Mouse (Mus musculus) right cerebral cortex, postnatal 4 days (tissue): ENCODE measurements at regions not wholly inside any gene's neighbourhood (a gene's known extent, or its start where the extent isn't known, plus 50 kb on each side); places are given as distances from the start of the nearest gene placed in this dataset.
A peak's percentile ranks its signal among the peaks of the same experiment; 100 is the strongest.
"Not testable (repeated sequence)": the region's sequence is repeated elsewhere in the genome, so short reads cannot be mapped to it uniquely, and the experiment has no call there.

Experiments
- DNase-seq: peaks from one replicate; pipeline ENCODE4 v3.0.0-alpha.2; 2022

GRCm38 (mm10) chr10:119094166-119094565, 145.7 kb downstream of the Cand1 start:
- no peak for DNase-seq

GRCm38 (mm10) chr10:119087886-119088285, 152.0 kb downstream of the Cand1 start:
- DNase-seq: no peak

- DNase-seq: no peak
Measured at GRCm38 (mm10) chr10:119087071-119087665, 152.7 kb downstream of the Cand1 start.

GRCm38 (mm10) chr10:119086450-119086849, 153.4 kb downstream of the Cand1 start:
- no peak for DNase-seq

- DNase-seq: no peak
Measured at GRCm38 (mm10) chr10:119083431-119083830, 156.4 kb downstream of the Cand1 start.

GRCm38 (mm10) chr10:119082861-119083260, 157.0 kb downstream of the Cand1 start:
- DNase-seq: no peak

- DNase-seq: not testable (repeated sequence)
Measured at GRCm38 (mm10) chr10:119081766-119082165, 158.1 kb downstream of the Cand1 start.

- DNase-seq: no peak
Measured at GRCm38 (mm10) chr10:119076100-119076566, 163.7 kb downstream of the Cand1 start.

GRCm38 (mm10) chr10:119074887-119075286, 165.0 kb downstream of the Cand1 start:
- DNase-seq: no peak

- DNase-seq: no peak
Measured at GRCm38 (mm10) chr10:119073991-119074390, 165.9 kb downstream of the Cand1 start.

GRCm38 (mm10) chr10:119069410-119069809, 170.4 kb downstream of the Cand1 start:
- no peak for DNase-seq

GRCm38 (mm10) chr10:119067838-119068237, 172.0 kb downstream of the Cand1 start:
- no peak for DNase-seq

GRCm38 (mm10) chr10:119067366-119067765, 172.5 kb downstream of the Cand1 start:
- DNase-seq: no peak

- DNase-seq: peak; percentile 83
Measured at GRCm38 (mm10) chr10:119065974-119066373, 173.9 kb downstream of the Cand1 start.

GRCm38 (mm10) chr10:119065133-119065817, 174.6 kb downstream of the Cand1 start:
- DNase-seq: peak; percentile 33

GRCm38 (mm10) chr10:119064218-119064617, 175.6 kb downstream of the Cand1 start:
- no peak for DNase-seq

- no peak for DNase-seq
Measured at GRCm38 (mm10) chr10:119063209-119063699, 176.6 kb downstream of the Cand1 start.

- DNase-seq: no peak
Measured at GRCm38 (mm10) chr10:119061958-119062599, 177.8 kb downstream of the Cand1 start.

GRCm38 (mm10) chr10:119061349-119061850, 178.5 kb downstream of the Cand1 start:
- no peak for DNase-seq

- DNase-seq: no peak
Measured at GRCm38 (mm10) chr10:119058493-119059020, 181.3 kb downstream of the Cand1 start.

- DNase-seq: peak; percentile 81
Measured at GRCm38 (mm10) chr10:119055199-119055785, 184.6 kb downstream of the Cand1 start.

GRCm38 (mm10) chr10:119054191-119055175, 184.5 kb upstream of the Dyrk2 start:
- no peak for DNase-seq
